Mouse (Mus musculus): ENCODE measurements at regions not wholly inside any gene's neighbourhood (a gene's known extent, or its start where the extent isn't known, plus 50 kb on each side); places are given as distances from the start of the nearest gene placed in this dataset.

DNA sequence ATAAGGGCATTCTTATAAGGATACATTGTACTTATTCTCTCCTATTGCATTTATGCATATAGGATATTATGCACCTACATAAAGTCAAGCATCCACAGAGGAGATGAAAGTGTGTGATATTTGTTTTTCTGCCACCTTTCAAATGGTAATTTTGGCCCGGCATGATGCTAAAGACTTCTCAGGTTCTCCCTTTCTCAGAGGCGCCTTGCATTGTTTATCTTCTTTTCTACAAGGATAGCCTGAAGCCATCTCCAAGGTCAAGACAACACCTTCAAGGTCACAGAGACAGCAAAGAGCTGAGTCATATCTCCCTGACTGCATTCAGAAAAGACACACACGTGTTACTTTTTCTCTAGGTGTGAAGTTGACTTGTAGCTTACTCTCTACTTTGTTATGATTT, 454.5 kb downstream of the 1810013L24Rik start:
- Histone ChIP-seq H3K9me3 (replicated peaks) (no peaks in the 10 kb centered on the region), H3K36me3 (no peaks in the 10 kb centered on the region), H3K27ac (no peak overlapping the region), H3K4me1 (no peaks in the 10 kb centered on the region), H3K27me3 (ENCODE audit: low read depth, poor library complexity, severe bottlenecking) (no peaks in the 10 kb centered on the region), H3K4me3 (no peak overlapping the region)
- 46% methylated on average over 3 of the region's 3 CpGs for WGBS
- no peak for DNase-seq (ENCODE audit: low spot score)

DNA sequence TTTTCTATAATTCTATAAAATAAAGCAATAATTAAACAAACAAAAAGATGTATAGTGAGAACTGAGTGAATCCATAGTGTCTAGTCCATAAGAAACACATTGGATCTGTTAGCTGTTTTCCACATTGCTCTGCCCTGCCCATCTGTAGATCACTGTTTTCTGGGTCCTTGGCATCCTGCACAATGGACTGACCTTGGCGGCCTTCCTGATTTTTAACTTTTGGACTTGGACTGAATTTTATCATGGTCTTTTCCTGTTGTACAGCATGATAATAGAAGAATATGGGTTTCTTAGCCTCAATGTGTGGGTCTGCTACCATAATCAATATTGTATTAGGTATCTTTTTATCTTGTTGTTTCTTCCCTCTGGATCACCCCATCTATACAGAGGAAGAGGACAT, 456.0 kb downstream of the 1810013L24Rik start:
- Histone ChIP-seq H3K9me3 (replicated peaks) (no peaks in the 10 kb centered on the region), H3K4me1 (no peaks in the 10 kb centered on the region), H3K27ac (no peak overlapping the region), H3K27me3 (ENCODE audit: low read depth, poor library complexity, severe bottlenecking) (no peaks in the 10 kb centered on the region), H3K4me3 (no peak overlapping the region), H3K36me3 (no peaks in the 10 kb centered on the region)
- 97% methylated on average over 1 of the region's 1 CpGs for WGBS
- no peak for DNase-seq (ENCODE audit: low spot score)

DNA sequence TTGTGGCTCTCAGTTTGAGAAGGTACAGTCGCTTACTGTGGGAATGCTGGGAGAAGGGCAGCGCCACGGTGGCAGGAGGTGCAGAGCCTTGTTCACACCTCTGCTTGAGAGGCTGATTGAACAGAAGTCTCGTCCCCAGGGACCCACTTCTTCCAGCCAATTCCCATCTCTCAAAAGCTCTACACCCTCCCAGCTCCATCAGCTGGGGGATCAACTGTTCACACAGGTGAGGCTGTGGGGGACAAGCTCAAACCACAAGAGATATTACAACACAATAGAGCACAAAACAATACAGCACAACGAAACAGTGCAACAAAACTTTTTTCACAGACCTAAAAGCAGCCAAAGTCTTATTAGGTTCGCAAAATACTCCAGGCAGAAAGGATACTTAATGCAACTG, 457.7 kb downstream of the 1810013L24Rik start:
- Histone ChIP-seq H3K4me1 (peaks cover 5% of the 10 kb centered on the region), H3K36me3 (no peaks in the 10 kb centered on the region), H3K27me3 (ENCODE audit: low read depth, poor library complexity, severe bottlenecking) (no peaks in the 10 kb centered on the region), H3K9me3 (replicated peaks) (no peaks in the 10 kb centered on the region), H3K27ac (no peak overlapping the region), H3K4me3 (no peak overlapping the region)
- 83% methylated on average over 6 of the region's 6 CpGs for WGBS
- DNase-seq (ENCODE audit: low spot score), result no peak

DNA sequence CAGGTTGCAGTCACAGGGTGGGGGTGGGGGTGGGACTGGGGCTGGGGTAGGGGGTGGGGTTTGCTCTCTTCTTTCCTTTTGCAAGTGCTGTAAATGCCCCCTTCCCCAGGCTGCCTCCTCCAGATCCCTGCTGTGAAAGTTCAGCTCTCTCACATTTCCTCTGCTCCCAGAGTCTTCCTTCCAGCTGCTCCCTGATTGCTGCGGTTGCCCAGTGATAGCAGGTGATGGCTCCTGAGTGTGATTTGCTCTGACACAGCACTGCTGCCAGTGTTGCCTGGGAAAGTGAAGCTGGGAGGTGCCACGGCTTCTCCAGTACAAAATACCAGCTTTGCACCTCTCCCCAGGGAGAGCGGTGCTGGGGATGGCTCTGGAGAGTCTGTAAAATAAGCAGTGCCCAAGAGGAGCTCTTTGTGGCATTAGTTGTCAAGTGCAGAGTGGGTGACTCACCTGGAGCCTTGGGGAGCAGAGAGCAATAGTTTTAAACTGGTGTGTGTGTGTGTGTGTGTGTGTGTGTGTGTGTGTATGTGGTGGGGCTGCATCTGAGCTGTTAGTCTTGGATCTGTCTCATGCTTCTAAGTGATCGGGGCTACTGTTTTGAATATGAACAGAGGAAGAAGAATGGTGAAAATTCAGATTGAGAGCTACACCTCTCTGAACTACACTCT, 461.6 kb downstream of the 1810013L24Rik start:
- no peak overlapping the region for H3K27ac ChIP-seq
- peaks cover 5% of the 10 kb centered on the region for H3K4me1 ChIP-seq
- H3K4me3 ChIP-seq, result no peak overlapping the region
- H3K36me3 ChIP-seq, result no peaks in the 10 kb centered on the region
- H3K9me3 ChIP-seq (replicated peaks), result no peaks in the 10 kb centered on the region
- no peak for DNase-seq (ENCODE audit: low spot score)
- 64% methylated on average over 4 of the region's 4 CpGs for WGBS
- H3K27me3 ChIP-seq (ENCODE audit: low read depth, poor library complexity, severe bottlenecking), result no peaks in the 10 kb centered on the region

DNA sequence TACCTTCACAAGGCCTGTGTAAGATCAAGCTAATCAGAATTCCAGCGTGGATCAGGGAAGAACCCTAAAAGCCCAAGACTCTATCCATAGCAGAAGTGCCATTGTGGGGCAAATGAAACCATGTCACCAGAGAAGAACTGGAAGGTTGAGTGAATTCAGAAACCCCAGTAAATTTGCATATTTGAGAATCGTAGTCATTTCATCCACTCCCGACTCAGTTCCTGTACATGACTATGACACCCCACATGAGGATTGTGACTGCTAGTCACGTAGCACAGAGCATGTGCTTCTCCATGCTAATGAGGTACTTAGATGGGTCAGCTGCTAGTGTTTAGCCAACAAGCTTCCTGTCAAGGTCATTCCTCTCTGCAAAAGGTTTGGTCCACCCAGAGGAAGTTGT, 473.2 kb downstream of the 1810013L24Rik start:
- DNase-seq (ENCODE audit: low spot score), result no peak
- Histone ChIP-seq H3K27me3 (ENCODE audit: low read depth, poor library complexity, severe bottlenecking) (no peaks in the 10 kb centered on the region), H3K27ac (no peak overlapping the region), H3K9me3 (replicated peaks) (no peaks in the 10 kb centered on the region), H3K4me1 (no peaks in the 10 kb centered on the region), H3K36me3 (no peaks in the 10 kb centered on the region), H3K4me3 (no peak overlapping the region)
- WGBS, result 90% methylated on average over 4 of the region's 4 CpGs

DNA sequence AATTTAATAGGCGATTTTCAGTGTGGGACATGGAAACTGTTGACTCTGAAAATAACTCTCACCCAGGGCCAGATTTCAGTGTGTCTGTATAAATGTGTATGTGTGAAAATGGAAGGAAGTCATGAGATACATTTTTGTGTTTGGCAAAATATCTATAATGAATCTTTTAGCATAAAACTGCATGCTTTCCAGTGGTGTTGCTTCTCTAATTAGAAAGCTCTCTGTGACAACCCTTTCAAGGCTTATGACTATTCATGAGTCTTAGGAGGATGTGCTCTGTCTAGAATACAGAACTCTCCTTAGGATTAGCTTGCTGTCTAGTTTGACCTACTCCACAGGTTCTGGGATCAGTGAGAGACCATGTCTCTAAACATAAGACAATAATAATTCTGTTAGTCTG, 474.2 kb downstream of the 1810013L24Rik start:
- Histone ChIP-seq H3K36me3 (no peaks in the 10 kb centered on the region), H3K27me3 (ENCODE audit: low read depth, poor library complexity, severe bottlenecking) (no peaks in the 10 kb centered on the region), H3K27ac (no peak overlapping the region), H3K4me1 (no peaks in the 10 kb centered on the region), H3K4me3 (no peak overlapping the region), H3K9me3 (replicated peaks) (no peaks in the 10 kb centered on the region)
- no peak for DNase-seq (ENCODE audit: low spot score)
- WGBS, result 95% methylated on average over 1 of the region's 1 CpGs

DNA sequence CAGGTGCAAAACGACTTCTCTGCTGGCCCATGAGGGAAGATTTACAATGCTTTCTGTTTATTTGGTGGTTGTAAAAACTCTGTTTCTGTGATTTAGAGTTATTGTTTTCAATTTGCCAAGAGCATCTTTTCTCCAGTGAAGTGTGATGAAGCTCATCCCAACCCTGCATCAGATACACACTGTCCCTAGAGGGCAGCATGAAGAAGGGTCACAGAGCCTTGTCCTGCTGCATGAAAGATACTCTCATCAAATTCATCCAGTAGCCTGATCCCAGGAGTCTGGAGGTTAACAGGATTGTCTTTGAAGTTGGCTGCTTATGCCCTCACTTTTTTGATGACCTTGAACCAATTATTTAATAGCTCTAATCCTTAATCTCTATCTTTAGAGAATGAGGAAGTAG, 480.8 kb downstream of the 1810013L24Rik start:
- Histone ChIP-seq H3K9me3 (replicated peaks) (no peaks in the 10 kb centered on the region), H3K4me3 (no peak overlapping the region), H3K36me3 (no peaks in the 10 kb centered on the region), H3K27ac (no peak overlapping the region), H3K27me3 (ENCODE audit: low read depth, poor library complexity, severe bottlenecking) (no peaks in the 10 kb centered on the region), H3K4me1 (no peaks in the 10 kb centered on the region)
- 30% methylated on average over 1 of the region's 1 CpGs for WGBS
- no peak for DNase-seq (ENCODE audit: low spot score)

DNA sequence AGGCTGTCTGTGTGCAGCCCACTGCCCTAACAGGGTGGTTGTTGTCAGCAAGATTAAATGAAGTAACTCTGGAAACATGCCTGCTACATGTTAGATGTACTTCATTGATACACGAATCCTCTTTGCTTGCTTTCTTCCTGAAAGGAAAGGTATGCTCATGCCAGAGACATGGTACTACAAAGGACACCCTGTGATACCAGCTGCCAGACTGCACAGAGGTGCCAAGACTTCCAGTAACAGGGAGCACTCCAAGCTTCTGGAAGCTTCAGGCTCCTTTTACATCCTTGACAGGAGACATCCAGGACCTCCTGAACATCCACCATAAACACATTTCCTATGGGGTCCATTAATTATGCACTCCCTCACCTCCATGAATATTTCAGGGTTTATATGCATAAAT, 505.7 kb downstream of the 1810013L24Rik start:
- WGBS, result 96% methylated on average over 1 of the region's 1 CpGs
- Histone ChIP-seq H3K4me3 (no peak overlapping the region), H3K36me3 (no peaks in the 10 kb centered on the region), H3K4me1 (no peaks in the 10 kb centered on the region), H3K27ac (no peak overlapping the region), H3K27me3 (ENCODE audit: low read depth, poor library complexity, severe bottlenecking) (no peaks in the 10 kb centered on the region), H3K9me3 (replicated peaks) (no peaks in the 10 kb centered on the region)
- no peak for DNase-seq (ENCODE audit: low spot score)

DNA sequence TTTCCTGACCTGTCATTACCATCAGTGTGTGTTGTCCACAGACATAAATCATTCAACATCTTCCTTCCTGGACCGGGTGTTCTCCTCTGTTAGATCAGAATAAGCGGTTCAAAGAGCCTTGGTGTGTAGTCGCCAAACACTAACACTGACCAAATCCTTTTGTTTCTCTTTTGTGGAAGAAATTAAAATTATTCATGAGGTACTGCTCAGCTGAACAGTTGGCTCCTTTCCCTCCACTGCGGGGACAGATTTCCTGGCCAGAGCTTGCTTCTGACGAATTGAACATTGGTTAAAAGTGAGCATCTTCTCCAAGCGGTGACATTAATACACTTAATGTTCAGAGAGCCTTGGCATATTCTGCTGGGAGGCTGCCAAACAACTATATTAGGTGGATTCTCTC, 506.2 kb downstream of the 1810013L24Rik start:
- Histone ChIP-seq H3K4me1 (no peaks in the 10 kb centered on the region), H3K4me3 (no peak overlapping the region), H3K27ac (no peak overlapping the region), H3K9me3 (replicated peaks) (no peaks in the 10 kb centered on the region), H3K27me3 (ENCODE audit: low read depth, poor library complexity, severe bottlenecking) (no peaks in the 10 kb centered on the region), H3K36me3 (no peaks in the 10 kb centered on the region)
- 87% methylated on average over 6 of the region's 6 CpGs for WGBS
- DNase-seq (ENCODE audit: low spot score), result no peak

DNA sequence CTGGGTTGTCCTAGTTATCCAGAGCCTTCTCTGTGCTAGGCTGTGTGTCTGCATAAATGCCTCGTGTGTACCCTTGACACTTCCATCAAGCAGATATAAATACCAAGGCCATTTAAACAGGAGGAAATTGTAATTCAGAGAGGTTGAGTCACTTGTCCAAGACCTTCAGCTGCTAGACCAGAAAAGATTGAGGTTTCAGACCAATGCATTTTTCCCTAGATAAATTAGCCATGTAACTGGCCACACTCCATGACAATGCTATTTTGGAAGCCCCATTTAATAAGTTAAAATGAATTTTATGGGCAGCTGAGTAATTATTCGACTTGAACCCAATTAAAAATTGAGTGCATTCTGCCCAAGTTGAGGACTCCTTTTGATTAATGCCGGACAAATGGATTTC, 509.6 kb downstream of the 1810013L24Rik start:
- Histone ChIP-seq H3K4me3 (no peak overlapping the region), H3K27me3 (ENCODE audit: low read depth, poor library complexity, severe bottlenecking) (no peaks in the 10 kb centered on the region), H3K27ac (no peak overlapping the region), H3K9me3 (replicated peaks) (no peaks in the 10 kb centered on the region), H3K36me3 (no peaks in the 10 kb centered on the region), H3K4me1 (no peaks in the 10 kb centered on the region)
- 86% methylated on average over 3 of the region's 3 CpGs for WGBS
- DNase-seq (ENCODE audit: low spot score), result no peak

DNA sequence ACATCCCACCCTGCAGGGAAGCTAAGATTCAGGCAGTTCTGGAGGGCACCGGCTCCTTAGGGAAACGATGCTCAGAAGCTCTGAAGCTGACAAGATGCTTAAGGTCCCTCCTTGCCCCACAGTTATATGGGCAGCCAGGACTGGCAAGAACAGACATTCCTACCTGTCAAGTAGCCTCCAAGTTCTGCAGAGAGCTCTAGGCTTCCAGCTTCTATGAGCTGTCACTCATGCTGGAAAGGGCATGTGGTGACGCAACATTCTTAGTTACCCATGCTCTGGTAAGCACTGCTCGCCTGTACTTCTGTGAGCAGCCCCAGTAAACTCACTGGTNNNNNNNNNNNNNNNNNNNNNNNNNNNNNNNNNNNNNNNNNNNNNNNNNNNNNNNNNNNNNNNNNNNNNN, 511.3 kb downstream of the 1810013L24Rik start:
- H3K27ac ChIP-seq, result no peak overlapping the region
- DNase-seq (ENCODE audit: low spot score), result no peak
- no peaks in the 10 kb centered on the region for H3K9me3 ChIP-seq (replicated peaks)
- H3K4me3 ChIP-seq, result no peak overlapping the region
- 92% methylated on average over 4 of the region's 4 CpGs for WGBS
- no peaks in the 10 kb centered on the region for H3K36me3 ChIP-seq
- H3K4me1 ChIP-seq, result no peaks in the 10 kb centered on the region
- H3K27me3 ChIP-seq (ENCODE audit: low read depth, poor library complexity, severe bottlenecking), result no peaks in the 10 kb centered on the region

DNA sequence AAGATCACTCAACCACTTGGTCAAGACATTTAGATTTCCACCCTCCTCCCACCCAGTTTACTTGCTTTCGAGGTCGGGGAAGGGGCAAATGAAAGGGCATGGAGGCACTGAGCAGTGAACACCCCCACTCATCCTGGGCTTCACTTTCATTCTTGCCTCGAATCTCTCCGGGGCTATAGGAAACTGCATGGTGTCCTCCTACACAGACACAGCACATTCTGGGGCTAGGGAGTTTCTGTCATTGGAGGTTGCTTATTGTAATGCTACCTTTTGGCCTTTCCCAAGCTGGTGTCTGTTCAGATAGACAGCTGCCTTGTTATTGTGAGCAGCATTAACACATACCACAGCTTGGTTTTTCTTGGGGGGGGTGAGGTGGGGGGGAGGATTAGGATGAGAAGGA, 523.9 kb downstream of the 1810013L24Rik start:
- H3K9me3 ChIP-seq (replicated peaks), result no peaks in the 10 kb centered on the region
- no peaks in the 10 kb centered on the region for H3K4me1 ChIP-seq
- no peak overlapping the region for H3K27ac ChIP-seq
- no peaks in the 10 kb centered on the region for H3K36me3 ChIP-seq
- DNase-seq (ENCODE audit: low spot score), result no peak
- no peaks in the 10 kb centered on the region for H3K27me3 ChIP-seq (ENCODE audit: low read depth, poor library complexity, severe bottlenecking)
- 90% methylated on average over 4 of the region's 4 CpGs for WGBS
- no peak overlapping the region for H3K4me3 ChIP-seq

DNA sequence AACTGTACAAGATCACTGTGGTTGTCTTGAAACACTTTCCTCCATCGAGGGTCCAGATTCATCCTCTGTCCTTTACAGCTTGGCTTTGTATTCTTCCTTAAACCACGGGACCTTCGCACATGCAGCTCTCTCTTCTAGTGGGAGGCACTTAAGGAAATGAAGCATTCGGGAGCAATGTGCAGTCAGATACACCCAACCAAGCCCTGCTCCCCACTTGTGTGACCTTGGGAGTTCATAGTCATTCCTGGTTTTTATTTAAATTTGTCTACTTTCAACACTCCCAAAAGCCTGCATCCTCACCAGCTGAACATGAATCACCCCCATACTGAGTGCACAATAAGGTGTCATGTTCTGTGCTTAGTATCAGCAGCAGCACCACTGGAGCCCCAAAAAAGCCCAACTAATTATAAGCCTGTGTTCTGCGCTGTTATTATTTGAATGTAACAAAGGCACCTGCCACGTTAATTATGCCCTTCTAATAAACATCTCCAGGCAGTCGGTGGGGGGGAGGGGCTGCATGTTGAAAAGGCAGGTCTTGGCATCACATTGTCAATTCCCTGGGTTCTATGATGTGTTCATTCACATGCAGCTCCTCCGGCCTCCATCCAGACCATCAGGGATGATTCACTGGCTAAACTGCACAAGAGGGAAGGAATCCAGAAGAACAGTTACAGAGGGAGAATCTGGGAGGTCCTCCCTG, 524.6 kb downstream of the 1810013L24Rik start:
- no peaks in the 10 kb centered on the region for H3K27me3 ChIP-seq (ENCODE audit: low read depth, poor library complexity, severe bottlenecking)
- no peak overlapping the region for H3K27ac ChIP-seq
- H3K9me3 ChIP-seq (replicated peaks), result no peaks in the 10 kb centered on the region
- WGBS, result 84% methylated on average over 8 of the region's 8 CpGs
- no peak for DNase-seq (ENCODE audit: low spot score)
- H3K4me1 ChIP-seq, result no peaks in the 10 kb centered on the region
- no peak overlapping the region for H3K4me3 ChIP-seq
- H3K36me3 ChIP-seq, result no peaks in the 10 kb centered on the region

DNA sequence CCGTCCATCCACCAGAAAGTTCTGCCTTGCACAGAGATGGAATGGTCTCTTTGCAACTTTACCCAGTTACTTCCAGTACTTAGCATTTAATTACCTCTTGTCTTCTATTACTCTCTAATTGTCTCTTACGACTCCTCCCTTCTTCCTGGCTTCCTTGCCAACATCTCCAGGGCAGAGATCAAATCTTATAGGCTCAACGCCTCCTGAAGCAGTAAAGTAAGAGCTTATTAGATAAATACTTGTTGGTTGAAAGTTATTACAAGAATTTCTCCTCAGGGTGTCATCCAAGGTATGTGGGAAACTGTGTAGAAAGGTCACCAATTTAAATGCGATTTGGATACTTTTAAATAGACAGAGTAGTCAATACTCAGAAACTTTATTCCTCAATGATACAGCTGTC, 528.8 kb downstream of the 1810013L24Rik start:
- DNase-seq (ENCODE audit: low spot score), result no peak
- no peak overlapping the region for H3K4me3 ChIP-seq
- WGBS, result 80% methylated on average over 4 of the region's 4 CpGs
- H3K4me1 ChIP-seq, result peaks cover 4% of the 10 kb centered on the region; the same call in 1 of the 2 replicates
- no peaks in the 10 kb centered on the region for H3K27me3 ChIP-seq (ENCODE audit: low read depth, poor library complexity, severe bottlenecking)
- H3K36me3 ChIP-seq, result no peaks in the 10 kb centered on the region
- no peak overlapping the region for H3K27ac ChIP-seq
- H3K9me3 ChIP-seq (replicated peaks), result no peaks in the 10 kb centered on the region
